Mouse (Mus musculus) urinary bladder, postnatal 14 days (tissue): ENCODE results near the gene Gm4871.

ENCODE experiments used
- DNase-seq: peaks from one replicate; pipeline ENCODE4 v3.0.0; 2021; ENCODE audit warnings: low spot score

Gene Gm4871

GRCm38 (mm10) chr5:144990481-144990880 lies 42.1 kb downstream of the Gm4871 start:
- DNase-seq, result no peak

DNA sequence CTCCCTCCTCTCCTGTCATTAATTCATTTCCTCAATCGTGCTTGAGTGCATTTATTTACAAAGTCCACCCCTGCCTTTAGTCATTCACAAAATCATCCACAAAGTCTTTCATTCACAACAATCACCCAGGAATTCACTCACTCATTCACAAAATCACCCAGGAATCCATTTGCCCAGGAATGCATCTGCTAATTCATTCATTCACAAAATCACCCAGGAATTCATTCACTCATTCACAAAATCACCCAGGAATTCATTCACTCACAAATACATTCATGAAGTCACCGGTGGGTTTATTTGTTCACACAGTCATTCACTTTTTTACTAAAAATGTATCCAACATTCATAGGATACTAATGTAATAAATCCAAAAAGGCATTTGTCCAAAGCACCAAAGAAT lies 42.5 kb downstream of the Gm4871 start:
- no peak for DNase-seq

GRCm38 (mm10) chr5:144989061-144989405 lies 43.5 kb downstream of the Gm4871 start:
- DNase-seq, result no peak

DNA sequence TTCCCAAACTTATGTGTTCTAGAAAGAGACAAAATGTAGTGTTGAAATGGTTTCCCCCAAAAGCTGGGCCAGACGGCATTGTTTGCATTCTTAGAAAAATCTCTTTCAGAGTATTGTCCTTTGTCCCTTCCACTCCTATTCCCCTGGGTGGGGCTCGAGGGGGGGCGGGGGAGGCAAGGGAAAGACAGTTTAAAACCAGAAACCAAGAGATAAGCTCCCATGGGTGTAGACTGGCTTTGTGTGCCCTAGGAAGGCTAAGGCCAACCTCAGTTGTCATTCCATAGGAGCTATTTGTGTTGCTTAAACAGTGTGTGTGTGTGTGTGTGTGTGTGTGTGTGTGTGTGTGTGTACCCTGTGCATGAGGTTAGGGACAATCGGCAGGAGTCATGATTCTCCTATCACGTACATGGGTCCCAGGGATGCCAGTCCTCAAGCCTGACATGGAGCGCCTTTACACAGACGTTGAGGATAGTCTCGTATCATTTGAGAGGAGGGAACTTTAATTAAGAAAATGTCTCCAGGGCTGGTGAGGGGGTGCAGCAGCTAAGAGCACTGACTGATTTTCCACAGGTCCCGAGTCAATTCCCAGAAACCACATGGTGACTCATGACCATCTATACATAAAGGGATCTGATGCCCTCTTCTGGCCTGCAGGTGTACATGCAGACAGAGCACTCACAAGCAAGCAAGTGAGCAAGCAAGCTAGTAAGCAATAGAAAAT lies 44.1 kb downstream of the Gm4871 start:
- peak; percentile 38 for DNase-seq

DNA sequence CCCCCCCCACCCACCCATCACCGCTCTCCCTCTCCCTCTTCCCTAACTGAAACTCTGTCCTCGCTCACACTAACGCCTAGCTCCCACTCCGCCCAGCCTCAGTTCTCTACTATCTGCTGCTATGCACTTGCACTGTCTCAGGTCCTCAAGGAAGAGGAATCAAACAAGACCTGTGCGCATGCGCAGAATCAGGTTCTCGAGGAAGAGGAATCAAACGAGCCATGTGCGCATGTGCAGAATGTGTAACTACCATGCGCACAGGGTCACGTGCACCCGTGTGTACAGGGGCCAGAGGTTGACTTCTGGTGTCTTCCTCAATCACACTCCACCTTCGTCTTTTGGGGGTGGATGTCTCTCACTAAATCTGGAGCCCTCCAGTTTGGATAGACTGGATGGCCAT lies 45.0 kb downstream of the Gm4871 start:
- no peak for DNase-seq

DNA sequence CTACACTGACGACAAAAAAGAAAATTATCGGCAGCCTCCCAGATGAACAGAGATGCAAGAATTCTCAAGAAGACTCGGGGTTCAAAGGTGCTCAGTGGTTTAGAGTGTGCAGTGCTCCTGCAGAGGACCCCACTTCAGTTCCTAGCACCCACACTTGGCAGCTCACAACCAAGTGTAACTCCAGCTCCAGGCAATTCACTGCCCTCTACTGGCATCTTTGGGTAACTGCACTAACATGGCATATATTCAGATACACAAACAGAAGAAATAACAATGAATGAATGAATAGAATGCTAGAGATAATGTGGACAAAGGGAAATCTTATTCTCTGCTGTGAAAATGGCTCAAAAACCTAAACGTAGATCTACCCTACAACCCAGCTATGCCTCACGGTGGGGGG lies 47.7 kb downstream of the Gm4871 start:
- no peak for DNase-seq

DNA sequence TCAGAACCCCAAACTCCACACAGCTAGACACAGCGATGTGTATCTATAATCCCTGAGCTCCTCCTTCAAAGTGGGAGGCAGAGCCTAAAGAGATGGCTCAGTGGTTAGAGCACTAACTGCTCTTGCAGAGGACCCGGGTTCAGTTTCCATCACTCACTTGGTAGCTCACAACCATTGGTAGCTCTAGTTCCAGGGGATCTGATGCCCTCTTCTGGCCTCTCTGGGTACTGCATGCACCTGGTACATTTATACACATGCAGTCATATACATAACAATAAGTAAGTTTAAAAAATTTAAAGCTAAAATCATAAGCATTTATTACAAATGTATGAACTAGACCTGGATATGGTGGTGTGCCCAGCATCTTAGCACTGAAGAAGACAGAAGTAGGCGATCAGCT lies 49.3 kb downstream of the Gm4871 start:
- no peak for DNase-seq
